Mouse (Mus musculus) hindbrain, embryonic 15.5 days (tissue): ENCODE results near the gene Pdk2. TPM values are rescaled to one million over a fixed set of nuclear protein-coding genes. Genes with fewer than 3 reads are reported as not detected.
A peak's percentile ranks its signal among the peaks of the same experiment; 100 is the strongest.

Experiments used
- ATAC-seq: fragments of 200-750 bp; cut with Nextera tagmentation; 2 replicates; pipeline ENCODE4 v1.8.0; 2017; ENCODE audit warnings: low read depth, moderate number of reproducible peaks, moderate TSS enrichment; ENCODE audit not compliant: low FRiP score
- H3K27ac ChIP-seq: fragments of 300-500 bp; sonication (generic); replicated peaks from 2 replicates; pipeline ENCODE4 v1.5.1; 2015; ENCODE audit warnings: mild to moderate bottlenecking, inconsistent platforms
- H3K27me3 ChIP-seq: fragments of 300-500 bp; sonication (generic); 2 replicates; pipeline ENCODE4 v1.6.1; 2015; ENCODE audit warnings: control low read depth, inconsistent platforms
- H3K36me3 ChIP-seq: fragments of 300-500 bp; sonication (generic); 2 replicates; pipeline ENCODE4 v1.6.1; 2015; ENCODE audit warnings: control low read depth, inconsistent platforms
- H3K4me1 ChIP-seq: fragments of 300-500 bp; sonication (generic); replicated peaks from 2 replicates; pipeline ENCODE4 v1.6.1; 2015; ENCODE audit warnings: control low read depth, inconsistent platforms
- H3K4me2 ChIP-seq: fragments of 300-500 bp; sonication (generic); 2 replicates; pipeline ENCODE4 v1.6.1; 2015; ENCODE audit warnings: moderate library complexity, mild to moderate bottlenecking, inconsistent platforms
- H3K4me3 ChIP-seq: fragments of 300-500 bp; sonication (generic); 2 replicates; pipeline ENCODE4 v1.5.1; 2015; ENCODE audit warnings: mild to moderate bottlenecking, inconsistent platforms
- H3K9ac ChIP-seq: fragments of 300-500 bp; sonication (generic); 2 replicates; pipeline ENCODE4 v1.6.1; 2015; ENCODE audit warnings: inconsistent platforms
- H3K9me3 ChIP-seq: fragments of 300-500 bp; sonication (generic); 2 replicates; pipeline ENCODE4 v1.6.1; 2016; ENCODE audit warnings: control low read depth, inconsistent platforms
- WGBS: fragments of 180-500 bp; shearing (Covaris S2); methylation state at CpG from one replicate; pipeline ENCODE4 v1.1.7; 2015; 5-methylcytosine and 5-hydroxymethylcytosine counted together
- polyA plus RNA-seq: library from polyadenylated mRNA; unstranded; fragments of >200 nt; fragmentation: Nextera tagmentation; extraction: Ambion mirVana; gene quantifications from 2 replicates; pipeline ENCODE4 v1.2.1, GENCODE M21; 2015

Pdk2 gene
- polyA plus RNA-seq = 26.2 and 33.4 TPM in 2 replicates

DNA sequence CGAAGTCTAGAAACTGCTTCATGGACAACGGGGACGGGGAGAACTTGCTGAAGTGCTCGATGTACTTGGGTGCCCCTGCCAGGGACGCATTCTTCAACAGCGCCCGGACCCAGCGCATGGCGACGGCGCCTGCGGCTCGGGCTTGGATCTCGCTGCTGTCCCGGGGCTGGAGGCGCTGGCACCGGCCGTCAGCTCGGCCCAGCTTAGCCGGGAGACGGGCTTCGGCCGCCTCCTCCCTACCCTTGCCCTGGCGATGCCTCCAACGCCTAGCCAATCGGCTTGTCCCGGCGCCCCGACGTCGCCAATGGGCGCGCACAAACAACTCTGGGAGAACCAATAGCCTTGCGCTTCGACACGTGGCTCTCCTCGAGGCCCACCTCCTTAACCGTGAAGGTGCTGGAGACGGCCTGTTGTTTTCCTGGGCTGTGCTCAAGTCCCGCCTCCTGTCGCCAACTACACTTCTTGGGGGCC lies at the start of gene Pdk2:
Gene Pdk2 (minus strand): TSS at position 216 of the 471 bp plus-strand sequence.
- WGBS = 0% methylated on average over 41 of the region's 41 CpGs
- H3K36me3 ChIP-seq = peaks cover 8% of the 10 kb centered on the region; the same call in 1 of the 2 replicates
- H3K4me1 ChIP-seq = peaks cover 23% of the 10 kb centered on the region
- H3K27ac ChIP-seq = peak within 1 kb of the TSS; percentile 70
- H3K9ac ChIP-seq = peak within 1 kb of the TSS; percentile 57
- peak within 1 kb of the TSS; percentile 77 for H3K4me3 ChIP-seq
- peak; percentile 98 for ATAC-seq
- H3K4me2 ChIP-seq = peak within 1 kb of the TSS; percentile 92
- no peaks in the 10 kb centered on the region for H3K27me3 ChIP-seq
- H3K9me3 ChIP-seq = no peaks in the 10 kb centered on the region

DNA sequence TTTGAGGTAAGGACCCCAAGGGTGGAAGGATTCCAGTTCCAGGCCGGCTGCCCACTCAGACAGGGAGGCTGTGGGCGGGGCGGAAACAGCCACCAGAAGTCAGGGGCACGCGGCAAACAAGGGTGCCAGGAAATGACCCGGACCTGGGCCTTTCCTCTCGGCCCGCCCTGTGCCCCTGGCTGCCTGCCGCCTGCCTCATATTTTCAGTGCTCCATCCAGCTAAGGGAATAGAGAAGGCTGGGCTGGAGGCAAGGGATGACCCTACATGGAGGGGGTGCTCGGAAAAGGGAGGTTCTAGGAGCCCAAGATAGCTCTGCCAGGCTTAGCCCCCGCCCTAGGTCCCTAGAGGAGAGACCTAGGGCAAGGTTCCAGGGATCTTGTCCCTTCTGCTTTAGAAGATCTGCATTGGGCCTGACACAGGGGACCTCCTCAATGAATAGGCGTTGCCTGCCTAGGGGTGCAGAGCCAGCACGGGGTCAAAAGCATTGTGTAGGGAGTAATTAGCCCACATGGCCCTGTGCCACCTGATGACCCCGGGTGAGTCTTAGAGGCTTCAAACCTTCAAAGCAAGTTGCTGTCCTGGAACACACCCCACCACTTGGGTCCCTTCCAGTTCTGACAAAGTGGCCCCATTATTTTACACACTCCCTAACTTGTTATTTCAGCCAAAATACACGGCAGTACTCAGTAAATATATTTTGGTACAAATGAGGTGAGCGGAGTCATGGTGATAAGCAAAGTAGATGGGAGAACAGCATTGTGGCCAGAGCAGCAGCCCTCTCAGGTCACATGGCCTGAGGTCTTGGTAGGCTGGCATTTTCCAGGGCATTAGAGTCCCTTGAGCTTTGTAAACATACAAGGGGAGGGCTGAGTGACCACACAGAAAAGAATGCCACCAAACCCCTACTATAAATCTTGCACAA lies 48.0 kb upstream of the Pdk2 start:
- H3K36me3 ChIP-seq = no peaks in the 10 kb centered on the region
- H3K9ac ChIP-seq = no peak overlapping the region
- H3K4me2 ChIP-seq = no peak overlapping the region
- WGBS = 83% methylated on average over 15 of the region's 16 CpGs
- no peaks in the 10 kb centered on the region for H3K9me3 ChIP-seq
- no peak overlapping the region for H3K4me3 ChIP-seq
- H3K27me3 ChIP-seq = no peaks in the 10 kb centered on the region
- H3K27ac ChIP-seq = no peak overlapping the region
- no peak for ATAC-seq
- H3K4me1 ChIP-seq = no peaks in the 10 kb centered on the region; the same call in 1 of the 2 replicates

DNA sequence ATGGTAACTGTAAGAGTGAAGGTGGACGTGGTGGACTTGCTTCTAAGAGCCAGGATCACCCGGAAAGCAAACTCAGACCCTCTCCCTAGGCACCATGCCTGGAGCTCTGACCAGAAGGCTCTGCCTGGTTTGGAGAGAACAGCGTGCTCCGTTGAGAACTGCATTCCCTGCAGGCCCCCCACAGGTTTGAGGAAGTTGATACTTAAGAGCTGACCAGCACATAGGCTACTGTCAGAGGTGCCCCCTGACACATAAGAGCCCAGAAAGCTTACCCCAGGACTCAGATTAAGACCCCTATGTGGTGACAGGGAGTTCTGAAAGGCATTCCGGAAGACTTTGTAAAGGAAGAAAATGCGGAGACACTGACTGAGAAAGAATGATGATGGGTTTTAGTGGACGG lies 47.1 kb upstream of the Pdk2 start:
- no peaks in the 10 kb centered on the region for H3K9me3 ChIP-seq
- no peaks in the 10 kb centered on the region for H3K27me3 ChIP-seq
- 58% methylated on average over 7 of the region's 7 CpGs for WGBS
- H3K9ac ChIP-seq = no peak overlapping the region
- H3K4me3 ChIP-seq = no peak overlapping the region
- ATAC-seq = no peak
- no peak overlapping the region for H3K4me2 ChIP-seq
- no peak overlapping the region for H3K27ac ChIP-seq
- H3K36me3 ChIP-seq = no peaks in the 10 kb centered on the region
- no peaks in the 10 kb centered on the region; the same call in 1 of the 2 replicates for H3K4me1 ChIP-seq

DNA sequence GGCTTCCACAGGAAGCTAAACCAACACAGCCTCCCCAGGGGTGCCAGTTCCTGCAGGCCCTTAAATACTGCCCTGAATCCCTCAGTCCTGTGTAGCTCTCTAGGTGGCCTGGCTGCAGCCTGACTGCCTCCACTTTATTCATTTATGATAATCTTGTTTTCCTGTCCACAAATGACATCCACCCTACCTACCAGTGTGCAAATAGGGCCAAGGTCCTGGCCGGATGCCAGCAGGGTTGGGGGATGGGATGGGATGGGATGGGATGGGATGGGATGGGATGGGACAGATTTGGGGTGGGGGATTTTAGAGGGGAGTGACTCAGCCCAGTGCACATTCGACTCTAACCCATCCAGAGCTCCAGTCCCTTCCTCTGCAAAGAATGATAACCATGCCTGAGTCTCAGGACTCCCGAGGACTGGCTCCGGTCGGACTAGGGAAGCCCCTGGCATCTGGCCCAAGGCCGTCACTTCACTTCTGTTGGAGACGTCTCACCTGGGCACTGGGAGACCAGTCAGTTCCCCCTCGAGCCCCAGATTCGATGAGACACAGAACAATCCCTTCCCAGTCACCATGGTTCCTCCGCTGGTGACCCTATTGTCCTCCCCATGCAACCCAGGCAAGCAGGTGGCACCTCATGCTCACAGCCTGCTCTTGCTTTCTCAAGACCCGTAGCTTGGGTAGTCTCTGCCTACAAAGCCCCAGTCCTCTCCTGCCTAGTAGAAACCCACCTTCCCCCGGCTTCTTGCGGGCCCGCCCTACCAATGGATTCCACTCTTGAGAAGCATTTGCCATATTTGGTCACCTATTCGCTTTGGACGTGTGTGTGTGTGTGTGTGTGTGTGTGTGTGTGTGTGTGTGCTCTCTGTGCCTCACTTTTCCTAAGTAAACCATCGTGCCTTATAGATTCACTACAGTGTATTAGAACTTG lies 46.4 kb upstream of the Pdk2 start:
- no peak for ATAC-seq
- Histone ChIP-seq H3K36me3 (no peaks in the 10 kb centered on the region), H3K9me3 (no peaks in the 10 kb centered on the region), H3K4me2 (no peak overlapping the region), H3K27ac (no peak overlapping the region), H3K4me1 (no peaks in the 10 kb centered on the region; the same call in 1 of the 2 replicates), H3K9ac (no peak overlapping the region), H3K27me3 (no peaks in the 10 kb centered on the region), H3K4me3 (no peak overlapping the region)
- WGBS = 68% methylated on average over 17 of the region's 17 CpGs

DNA sequence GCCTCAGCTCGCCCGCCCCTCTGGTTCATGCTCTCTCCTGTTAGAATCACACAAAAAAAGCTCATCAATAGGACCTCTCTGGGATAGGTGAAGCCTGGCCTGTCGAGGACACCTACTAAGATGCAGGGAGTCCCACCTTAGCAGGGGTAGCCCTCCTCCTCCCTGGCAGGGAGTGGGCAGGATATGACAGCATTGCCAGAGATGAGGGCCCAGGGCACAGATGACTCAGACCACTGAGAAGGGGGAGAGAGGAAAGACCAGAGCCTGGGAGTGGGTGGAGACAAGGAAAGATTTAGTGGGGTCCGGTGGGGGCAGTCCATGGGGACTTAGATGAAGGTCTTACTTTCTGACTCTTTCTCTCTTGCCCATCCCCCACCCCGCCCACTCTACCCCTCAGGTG lies 45.1 kb upstream of the Pdk2 start:
- Histone ChIP-seq H3K4me1 (no peaks in the 10 kb centered on the region; the same call in 1 of the 2 replicates), H3K9me3 (no peaks in the 10 kb centered on the region), H3K4me3 (no peak overlapping the region), H3K4me2 (no peak overlapping the region), H3K36me3 (no peaks in the 10 kb centered on the region), H3K27me3 (no peaks in the 10 kb centered on the region), H3K9ac (no peak overlapping the region), H3K27ac (no peak overlapping the region)
- ATAC-seq = no peak
- 58% methylated on average over 5 of the region's 5 CpGs for WGBS

- ATAC-seq = no peak
- H3K27ac ChIP-seq = no peak overlapping the region
- no peaks in the 10 kb centered on the region; the same call in 1 of the 2 replicates for H3K4me1 ChIP-seq
- H3K4me3 ChIP-seq = no peak overlapping the region
- H3K4me2 ChIP-seq = no peak overlapping the region
- H3K9ac ChIP-seq = no peak overlapping the region
- no peaks in the 10 kb centered on the region for H3K27me3 ChIP-seq
- no peaks in the 10 kb centered on the region for H3K36me3 ChIP-seq
- H3K9me3 ChIP-seq = no peaks in the 10 kb centered on the region
- 17% methylated on average over 5 of the region's 5 CpGs for WGBS
These were observed 44.6 kb upstream of the Pdk2 start for GRCm38 (mm10) chr11:95085710-95086109.

DNA sequence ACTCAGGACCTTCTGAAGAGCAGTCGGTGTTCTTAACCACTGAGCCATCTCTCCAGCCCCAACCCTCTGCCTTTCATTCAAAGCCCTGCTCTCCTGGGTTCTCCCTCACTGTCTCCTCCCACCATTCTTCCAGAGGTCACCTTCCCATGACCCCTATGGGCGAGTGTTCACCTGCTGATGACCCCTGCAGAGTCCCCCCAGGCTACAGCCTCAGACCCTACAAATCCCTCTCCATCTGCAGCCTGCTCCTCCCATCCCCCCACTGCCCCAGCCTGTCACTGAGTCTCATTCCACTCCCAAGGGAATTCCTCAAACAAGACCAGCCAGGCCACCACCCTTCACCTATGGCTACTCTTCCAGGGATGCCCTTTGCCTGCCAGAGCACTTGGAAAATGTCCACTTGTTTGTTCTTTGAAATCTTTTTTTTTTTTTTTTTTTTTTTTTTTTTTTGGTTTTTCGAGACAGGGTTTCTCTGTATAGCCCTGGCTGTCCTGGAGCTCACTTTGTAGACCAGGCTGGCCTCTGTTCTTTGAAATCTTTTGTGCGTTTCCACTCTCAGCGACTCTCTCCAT lies 43.7 kb upstream of the Pdk2 start:
- no peak overlapping the region for H3K9ac ChIP-seq
- 30% methylated on average over 5 of the region's 5 CpGs for WGBS

DNA sequence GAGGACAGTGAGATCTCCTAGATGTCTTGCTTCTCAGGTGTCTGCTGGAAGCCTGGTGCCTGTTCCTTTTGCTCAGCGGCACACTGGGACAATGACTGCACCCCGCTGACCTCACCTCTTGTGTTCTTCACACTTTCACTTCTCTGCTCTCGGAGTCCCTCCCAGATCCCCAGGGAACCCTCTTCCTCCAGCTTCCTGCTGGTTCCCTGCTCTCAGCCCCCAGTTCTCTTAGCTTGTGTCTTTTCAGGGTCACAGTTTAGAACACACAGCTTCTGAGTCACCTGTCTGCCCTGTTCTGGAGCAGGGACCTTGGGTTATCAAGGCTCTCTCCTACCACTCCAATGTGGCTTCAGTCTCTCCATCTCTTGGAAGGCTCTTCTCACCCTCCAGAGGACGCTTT lies 43.0 kb upstream of the Pdk2 start:
- Histone ChIP-seq H3K4me3 (no peak overlapping the region), H3K4me1 (no peaks in the 10 kb centered on the region; the same call in 1 of the 2 replicates), H3K27ac (no peak overlapping the region), H3K9me3 (no peaks in the 10 kb centered on the region), H3K27me3 (0 out of 2 replicates have a peak, but pooled peaks cover 6% of the 10 kb centered on the region), H3K9ac (no peak overlapping the region), H3K4me2 (no peak overlapping the region), H3K36me3 (no peaks in the 10 kb centered on the region)
- WGBS = 37% methylated on average over 4 of the region's 4 CpGs
- no peak for ATAC-seq

More for the DNA sequence above, 43.7 kb upstream of the Pdk2 start:
- no peak overlapping the region for H3K4me2 ChIP-seq
- no peaks in the 10 kb centered on the region for H3K36me3 ChIP-seq
- no peak overlapping the region for H3K27ac ChIP-seq
- H3K9me3 ChIP-seq = no peaks in the 10 kb centered on the region
- no peak overlapping the region for H3K4me3 ChIP-seq
- no peaks in the 10 kb centered on the region for H3K27me3 ChIP-seq
- no peaks in the 10 kb centered on the region; the same call in 1 of the 2 replicates for H3K4me1 ChIP-seq
- ATAC-seq = no peak

- peaks cover 5% of the 10 kb centered on the region; the same call in 1 of the 2 replicates for H3K4me1 ChIP-seq
- no peak for ATAC-seq
- H3K36me3 ChIP-seq = no peaks in the 10 kb centered on the region
- WGBS = 90% methylated on average over 7 of the region's 7 CpGs
- H3K9ac ChIP-seq = no peak overlapping the region
- H3K9me3 ChIP-seq = no peaks in the 10 kb centered on the region
- no peak overlapping the region for H3K27ac ChIP-seq
- peaks cover 7% of the 10 kb centered on the region; the same call in 1 of the 2 replicates for H3K27me3 ChIP-seq
- no peak overlapping the region for H3K4me2 ChIP-seq
- H3K4me3 ChIP-seq = no peak overlapping the region
These were observed 41.7 kb upstream of the Pdk2 start for GRCm38 (mm10) chr11:95082896-95083295.

GRCm38 (mm10) chr11:95080783-95081182 lies 39.6 kb upstream of the Pdk2 start:
- Histone ChIP-seq H3K36me3 (no peaks in the 10 kb centered on the region), H3K9me3 (no peaks in the 10 kb centered on the region), H3K9ac (no peak overlapping the region), H3K27ac (no peak overlapping the region), H3K4me3 (no peak overlapping the region), H3K27me3 (peaks cover 11% of the 10 kb centered on the region; the same call in 1 of the 2 replicates), H3K4me1 (peaks cover 20% of the 10 kb centered on the region), H3K4me2 (no peak overlapping the region)
- ATAC-seq = no peak
- WGBS = 86% methylated on average over 6 of the region's 6 CpGs

DNA sequence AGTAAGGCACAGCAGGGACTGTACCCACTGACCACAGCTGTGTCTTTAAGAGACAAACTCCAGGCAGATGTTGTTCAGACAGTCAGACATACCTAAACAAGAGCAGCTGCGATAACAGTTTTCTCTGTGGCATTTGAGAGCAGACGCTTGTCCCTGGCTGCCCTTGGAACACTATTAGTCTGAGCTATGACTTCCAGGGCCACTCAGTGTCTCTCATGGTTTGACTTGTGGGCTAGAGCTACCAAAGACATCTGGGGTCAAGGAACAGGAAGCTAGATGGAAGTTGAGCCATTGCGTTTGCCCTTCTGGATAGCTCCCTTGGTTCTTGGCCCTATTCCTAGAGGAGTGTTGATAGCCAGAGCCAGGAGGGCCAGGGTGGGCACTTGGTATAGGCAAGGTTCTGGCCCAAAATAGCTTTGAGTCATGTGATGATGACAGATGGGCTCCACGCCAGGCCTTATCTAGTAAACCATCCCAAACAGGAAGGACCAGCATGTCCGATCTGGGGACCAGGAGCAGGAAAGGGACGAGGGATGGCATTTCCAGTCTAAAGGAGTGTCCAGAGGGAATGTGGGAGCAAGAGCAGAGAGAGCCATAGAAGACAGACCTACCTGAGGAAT lies 38.2 kb upstream of the Pdk2 start:
- ATAC-seq = no peak

More for the DNA sequence above, 38.2 kb upstream of the Pdk2 start:
- no peaks in the 10 kb centered on the region for H3K9me3 ChIP-seq
- no peaks in the 10 kb centered on the region for H3K36me3 ChIP-seq
- peaks cover 33% of the 10 kb centered on the region for H3K4me1 ChIP-seq
- no peak overlapping the region for H3K4me2 ChIP-seq
- no peak overlapping the region for H3K27ac ChIP-seq
- WGBS = 83% methylated on average over 6 of the region's 6 CpGs
- no peak overlapping the region for H3K9ac ChIP-seq
- peaks cover 11% of the 10 kb centered on the region; the same call in 1 of the 2 replicates for H3K27me3 ChIP-seq
- H3K4me3 ChIP-seq = no peak overlapping the region
